Mouse (Mus musculus) ES-Bruce4 (cell line): ENCODE measurements around the gene 4930451I11Rik.

ENCODE experiments used
- CTCF ChIP-seq: IDR thresholded peaks from one replicate; pipeline ENCODE4 v1.8.1; 2011; ENCODE audit warnings: low read depth, low read length
- EP300 ChIP-seq: IDR thresholded peaks from 2 replicates; pipeline ENCODE4 v1.6.1; 2011; ENCODE audit warnings: low read depth, low read length; ENCODE audit not compliant: insufficient read depth
- POLR2A ChIP-seq: IDR thresholded peaks from one replicate; pipeline ENCODE4 v1.8.1; 2011; ENCODE audit warnings: low read length; ENCODE audit not compliant: insufficient read depth

GRCm38 (mm10) chr7:126793456-126794270, 37.8 kb downstream of the 4930451I11Rik start:
- TF ChIP-seq CTCF: no peak
- no peak for TF ChIP-seq POLR2A
- TF ChIP-seq EP300: no peak
